Mouse (Mus musculus): ENCODE data around the gene Zfp296. TPM values are rescaled to one million over a fixed set of nuclear protein-coding genes. Genes with fewer than 3 reads are reported as not detected.
A peak's percentile ranks its signal among the peaks of the same experiment; 100 is the strongest.

The Zfp296 gene
- polyA plus RNA-seq, 1 experiment = not detected

DNA sequence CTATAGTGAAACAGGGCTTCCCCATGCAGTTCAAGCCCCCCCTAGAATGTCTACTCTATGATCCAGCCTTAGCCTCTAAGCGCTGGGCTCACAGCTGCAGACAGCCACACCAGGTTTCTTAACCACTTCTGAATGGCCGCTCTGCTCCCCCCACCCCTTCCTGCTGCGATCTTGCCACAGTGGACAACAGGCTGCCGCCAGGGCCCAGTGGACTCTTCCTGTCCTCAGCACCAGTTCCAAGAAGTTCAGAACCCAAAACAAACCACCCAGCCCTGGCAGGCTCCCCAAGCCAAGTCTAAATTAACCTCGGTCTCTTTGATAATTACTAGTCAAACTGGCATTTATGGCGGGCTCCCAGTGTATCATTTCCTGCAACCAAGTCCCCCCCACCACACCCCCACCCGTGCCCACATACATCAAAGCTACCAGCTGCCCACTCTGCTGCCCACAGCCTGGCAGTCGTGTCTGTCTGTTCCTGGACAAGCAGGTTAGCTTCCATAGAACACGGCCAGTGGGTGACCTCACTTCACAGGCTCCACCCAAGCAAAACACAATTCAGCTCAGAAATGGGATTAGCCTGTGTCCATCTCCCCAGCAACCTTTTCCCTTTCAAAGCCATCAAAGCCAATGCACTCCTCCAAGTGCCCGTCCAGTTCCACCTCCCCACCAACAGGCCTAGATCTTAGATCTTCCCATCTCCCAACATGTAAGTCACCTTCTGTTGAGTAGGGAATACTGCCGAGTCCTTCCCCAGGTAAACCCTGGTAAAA is 16.4 kb upstream of the Zfp296 start:
- Histone ChIP-seq H3K27ac (ENCODE audit: insufficient read depth, low read depth, low read length) (no peak overlapping the region), H3K4me3 (ENCODE audit: insufficient read depth, low read depth, low read length) (peak overlapping the region; percentile 80), H3K4me1 (ENCODE audit: control insufficient read depth, insufficient read depth, low read length) (peaks cover 45% of the 10 kb centered on the region)
- WGBS = 2% methylated on average over 11 of the region's 11 CpGs
- TF ChIP-seq POLR2A (IDR thresholded peaks at IDR 0.05; ENCODE audit: insufficient read depth, low read depth, low read length) (no peak), CTCF (IDR thresholded peaks at IDR 0.05; ENCODE audit: insufficient read depth, low read depth, low read length) (no peak)

- TF ChIP-seq POLR2A (IDR thresholded peaks at IDR 0.05; ENCODE audit: insufficient read depth, low read depth, low read length) = no peak
- TF ChIP-seq CTCF (IDR thresholded peaks at IDR 0.05; ENCODE audit: insufficient read depth, low read depth, low read length) = no peak
- H3K4me3 ChIP-seq (ENCODE audit: insufficient read depth, low read depth, low read length) = peak overlapping the region; percentile 80
- H3K27ac ChIP-seq (ENCODE audit: insufficient read depth, low read depth, low read length) = 0 out of 2 replicates have a peak overlapping the region, but pooled peaks have one; percentile 95
- under 1% methylated on average over 11 of the region's 11 CpGs for WGBS
- H3K4me1 ChIP-seq (ENCODE audit: control insufficient read depth, insufficient read depth, low read length) = peaks cover 43% of the 10 kb centered on the region
Observed at GRCm38 (mm10) chr7:19561431-19561764, 15.7 kb upstream of the Zfp296 start.

DNA sequence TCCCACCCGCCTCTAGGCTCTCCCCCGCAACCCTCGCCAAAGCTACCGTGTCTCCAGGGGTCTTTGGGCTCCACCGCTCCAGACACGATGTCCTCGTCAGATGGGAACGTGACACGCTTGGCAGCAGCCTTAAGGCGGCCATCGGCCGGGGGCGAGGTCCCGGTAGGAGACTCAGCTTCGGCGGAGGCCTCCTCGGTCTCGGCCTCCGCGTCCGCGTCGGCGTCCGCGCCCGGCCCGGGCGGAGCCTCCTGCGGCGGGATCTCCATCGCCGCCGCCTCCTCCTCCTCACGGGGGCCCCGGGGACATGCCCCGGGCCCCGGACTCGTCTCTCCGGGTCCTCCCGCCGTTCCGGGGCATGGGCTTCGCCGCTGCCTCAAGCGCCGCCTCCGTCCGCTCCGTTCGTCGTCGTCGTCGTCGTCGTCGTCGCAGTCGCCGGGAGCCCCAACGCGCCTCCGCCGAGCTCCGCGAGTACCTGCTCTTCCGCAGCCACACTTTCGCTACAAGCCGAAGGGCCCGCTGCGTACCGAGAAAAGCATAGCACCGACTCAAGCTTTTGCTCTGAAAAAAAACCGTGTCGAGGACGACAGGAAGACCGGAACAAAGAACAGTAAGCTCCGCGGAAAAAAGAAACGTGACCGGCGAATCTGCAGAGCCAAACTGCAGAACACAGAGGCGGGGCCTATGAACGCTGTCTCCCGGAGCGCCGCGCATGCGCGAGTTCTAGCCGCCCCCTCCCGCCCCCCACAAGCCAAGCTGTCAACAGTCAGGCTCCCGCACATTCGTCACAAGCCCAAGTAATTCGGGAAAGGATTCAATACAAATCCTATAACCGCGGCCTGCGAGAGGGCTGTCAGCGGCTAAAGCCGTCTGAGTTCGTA is 15.1 kb upstream of the Zfp296 start:
- Histone ChIP-seq H3K4me1 (ENCODE audit: control insufficient read depth, insufficient read depth, low read length) (peaks cover 40% of the 10 kb centered on the region), H3K4me3 (ENCODE audit: insufficient read depth, low read depth, low read length) (peak overlapping the region; percentile 80), H3K27ac (ENCODE audit: insufficient read depth, low read depth, low read length) (peak overlapping the region; percentile 95)
- TF ChIP-seq CTCF (IDR thresholded peaks at IDR 0.05; ENCODE audit: insufficient read depth, low read depth, low read length) (0 out of 2 replicates have a peak, but pooled peaks have one; percentile 7), POLR2A (IDR thresholded peaks at IDR 0.05; ENCODE audit: insufficient read depth, low read depth, low read length) (peak; percentile 61)
- under 1% methylated on average over 102 of the region's 102 CpGs for WGBS

- Histone ChIP-seq H3K4me1 (ENCODE audit: control insufficient read depth, insufficient read depth, low read length) (peaks cover 31% of the 10 kb centered on the region), H3K27ac (ENCODE audit: insufficient read depth, low read depth, low read length) (peak within 1 kb of the TSS; percentile 95), H3K4me3 (ENCODE audit: insufficient read depth, low read depth, low read length) (peak within 1 kb of the TSS; percentile 80)
- TF ChIP-seq POLR2A (IDR thresholded peaks at IDR 0.05; ENCODE audit: insufficient read depth, low read depth, low read length) (no peak), CTCF (IDR thresholded peaks at IDR 0.05; ENCODE audit: insufficient read depth, low read depth, low read length) (no peak)
- under 1% methylated on average over 19 of the region's 19 CpGs for WGBS
Observed at GRCm38 (mm10) chr7:19562643-19563410, 14.3 kb upstream of the Zfp296 start, which contains the start of gene Ppp1r37. Gene Ppp1r37, minus strand, starts transcription at chr7:19563076.

DNA sequence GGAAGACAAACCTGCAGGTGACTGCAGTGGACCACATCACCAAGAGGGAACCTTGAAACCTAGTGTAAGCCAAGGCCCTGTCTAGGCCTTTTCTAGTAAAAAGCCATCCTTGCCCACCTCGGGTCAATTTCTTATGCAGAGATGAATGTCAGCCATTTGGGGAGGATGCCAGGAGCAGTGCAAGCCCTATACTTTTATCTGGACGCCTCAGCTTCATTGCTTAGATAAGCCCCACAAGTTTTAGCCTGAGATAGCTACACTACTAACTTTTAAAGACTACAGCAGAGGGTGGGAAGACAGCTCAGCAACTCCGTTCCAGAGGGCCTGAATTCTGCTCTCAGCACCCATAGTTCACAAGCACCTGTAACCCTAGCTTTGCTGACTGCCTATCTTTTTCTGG is 13.2 kb upstream of the Zfp296 start:
- no peak for TF ChIP-seq CTCF (IDR thresholded peaks at IDR 0.05; ENCODE audit: insufficient read depth, low read depth, low read length)
- TF ChIP-seq POLR2A (IDR thresholded peaks at IDR 0.05; ENCODE audit: insufficient read depth, low read depth, low read length) = no peak
- H3K4me1 ChIP-seq (ENCODE audit: control insufficient read depth, insufficient read depth, low read length) = peaks cover 21% of the 10 kb centered on the region
- H3K27ac ChIP-seq (ENCODE audit: insufficient read depth, low read depth, low read length) = no peak overlapping the region
- no peak overlapping the region for H3K4me3 ChIP-seq (ENCODE audit: insufficient read depth, low read depth, low read length)
- 93% methylated on average over 3 of the region's 3 CpGs for WGBS

GRCm38 (mm10) chr7:19564455-19564854 is 12.6 kb upstream of the Zfp296 start:
- Histone ChIP-seq H3K4me3 (ENCODE audit: insufficient read depth, low read depth, low read length) (no peak overlapping the region), H3K27ac (ENCODE audit: insufficient read depth, low read depth, low read length) (no peak overlapping the region), H3K4me1 (ENCODE audit: control insufficient read depth, insufficient read depth, low read length) (peaks cover 16% of the 10 kb centered on the region)
- TF ChIP-seq CTCF (IDR thresholded peaks at IDR 0.05; ENCODE audit: insufficient read depth, low read depth, low read length) = no peak
- TF ChIP-seq POLR2A (IDR thresholded peaks at IDR 0.05; ENCODE audit: insufficient read depth, low read depth, low read length) = peak; percentile 14; the same call in 1 of the 2 replicates
- 94% methylated on average over 4 of the region's 4 CpGs for WGBS

- TF ChIP-seq POLR2A (IDR thresholded peaks at IDR 0.05; ENCODE audit: insufficient read depth, low read depth, low read length) = no peak
- no peak for TF ChIP-seq CTCF (IDR thresholded peaks at IDR 0.05; ENCODE audit: insufficient read depth, low read depth, low read length)
- H3K4me3 ChIP-seq (ENCODE audit: insufficient read depth, low read depth, low read length) = no peak overlapping the region
- 98% methylated on average over 2 of the region's 2 CpGs for WGBS
- H3K4me1 ChIP-seq (ENCODE audit: control insufficient read depth, insufficient read depth, low read length) = peaks cover 6% of the 10 kb centered on the region
- no peak overlapping the region for H3K27ac ChIP-seq (ENCODE audit: insufficient read depth, low read depth, low read length)
Observed at GRCm38 (mm10) chr7:19565803-19566202, 11.3 kb upstream of the Zfp296 start.

GRCm38 (mm10) chr7:19567426-19567825 is 9.7 kb upstream of the Zfp296 start:
- no peak overlapping the region for H3K4me3 ChIP-seq (ENCODE audit: insufficient read depth, low read depth, low read length)
- no peak for TF ChIP-seq CTCF (IDR thresholded peaks at IDR 0.05; ENCODE audit: insufficient read depth, low read depth, low read length)
- no peak for TF ChIP-seq POLR2A (IDR thresholded peaks at IDR 0.05; ENCODE audit: insufficient read depth, low read depth, low read length)
- H3K27ac ChIP-seq (ENCODE audit: insufficient read depth, low read depth, low read length) = no peak overlapping the region
- H3K4me1 ChIP-seq (ENCODE audit: control insufficient read depth, insufficient read depth, low read length) = 0 out of 2 replicates have a peak, but pooled peaks cover 6% of the 10 kb centered on the region
- 91% methylated on average over 8 of the region's 8 CpGs for WGBS
